Comparison of ENCODE assay signal across 31 mouse cellular contexts in genomic region chr19:12831559-12831958, GRCm38 (mm10). TPM values are rescaled to one million over a fixed set of nuclear protein-coding genes. Genes with fewer than 3 reads are reported as not detected.
DNase-seq lines count a peak whose midpoint lies in the region; ATAC-seq and TF ChIP-seq lines count a peak whose summit lies in the region.
"Had no signal": no experiment of that assay in that cellular context is flagged by ENCODE, and none has a peak within 500 bp of the region (broad histone marks: within the 10 kb centered on the region; RNA-seq: fewer than 3 reads in every experiment).

No protein-coding gene starts in this region.

- H3K9ac ChIP-seq in kidney, postnatal 0 days (ENCODE audit: low read depth, low read length): no peak overlapping the region
- no peak overlapping the region for H3K9ac ChIP-seq in MEL (ENCODE audit: control insufficient read depth, low read depth, low read length, poor library complexity, severe bottlenecking)
- no peak overlapping the region for H3K9ac ChIP-seq in midbrain, embryonic 13.5 days (replicated peaks)
- H3K9ac ChIP-seq: embryonic facial prominence, embryonic 12.5 days; forebrain, embryonic 13.5 days; forebrain, embryonic 15.5 days; forebrain, postnatal 0 days had no signal

- no peak; the same call in 1 of the 2 replicates for ATAC-seq in kidney, postnatal 0 days (replicated peaks; ENCODE audit: low FRiP score, low read depth)
- ATAC-seq in midbrain, embryonic 13.5 days: no peak
- ATAC-seq: activated CD4-positive, CD25-positive, alpha-beta regulatory T cell, adult 4 months; CD4-positive, CD25-positive, alpha-beta regulatory T cell, adult 4 months; forebrain, embryonic 13.5 days; forebrain, embryonic 15.5 days; forebrain, postnatal 0 days had no signal

- DNase-seq in kidney, postnatal 0 days (ENCODE audit: low spot score): peak; percentile 6
- no peak for DNase-seq in kidney, postnatal 36 days
- no peak for DNase-seq in MEL (ENCODE audit: low read depth, low spot score)
- no peak for DNase-seq in right cerebral cortex, postnatal 25 days
- no peak for DNase-seq in midbrain, embryonic 10.5 days (ENCODE audit: low spot score)
- DNase-seq: adrenal gland, adult 8-10 months; adrenal gland, postnatal 14 days; adrenal gland, postnatal 36 days; B cell, adult 2 months; cerebellum, adult 11 months; cerebellum, adult 18-20 months; cerebellum, adult 8-10 months; cerebellum, adult 9-11 months; cerebellum, postnatal 14 days; cerebellum, postnatal 36 days; forebrain, postnatal 0 days had no signal

- 71% methylated on average over 1 of the region's 1 CpGs for WGBS in kidney, postnatal 0 days
- 73% methylated on average over 1 of the region's 1 CpGs for WGBS in midbrain, embryonic 10.5 days
- WGBS in midbrain, embryonic 13.5 days: 91% methylated on average over 1 of the region's 1 CpGs

- no peaks in the 10 kb centered on the region for H3K79me2 ChIP-seq in MEL (ENCODE audit: control insufficient read depth, insufficient read depth, low read length, poor library complexity)

- TF ChIP-seq EP300 in MEL (IDR thresholded peaks at IDR 0.05; ENCODE audit: low read depth in 1 of 2, low read length in 2 of 2): no peak

- no peaks in the 10 kb centered on the region for H3K36me3 ChIP-seq in kidney, postnatal 0 days (ENCODE audit: insufficient read depth, low read length)
- H3K36me3 ChIP-seq in MEL (ENCODE audit: control insufficient read depth in 1 of 2, insufficient read depth in 2 of 2, low read length in 2 of 2): peaks cover 0 to 31% of the 10 kb centered on the region in 2 experiments; a peak in 2 of 4 replicates
- H3K36me3 ChIP-seq in midbrain, embryonic 10.5 days: no peaks in the 10 kb centered on the region
- H3K36me3 ChIP-seq in midbrain, embryonic 13.5 days: no peaks in the 10 kb centered on the region
- H3K36me3 ChIP-seq: embryonic facial prominence, embryonic 10.5 days; embryonic facial prominence, embryonic 12.5 days; forebrain, embryonic 15.5 days; G1E had no signal

- no peak overlapping the region for H3K4me2 ChIP-seq in kidney, postnatal 0 days (ENCODE audit: low read length)
- no peak overlapping the region for H3K4me2 ChIP-seq in midbrain, embryonic 13.5 days (replicated peaks)
- H3K4me2 ChIP-seq: embryonic facial prominence, embryonic 12.5 days; forebrain, embryonic 13.5 days; forebrain, embryonic 15.5 days had no signal

- no peak overlapping the region for H3K27ac ChIP-seq in kidney, postnatal 0 days
- H3K27ac ChIP-seq in MEL (ENCODE audit: control insufficient read depth, low read depth, low read length): no peak overlapping the region
- H3K27ac ChIP-seq in bone marrow macrophage, adult 2 months (ENCODE audit: insufficient read depth, low read depth, low read length): peak overlapping the region; percentile 79
- H3K27ac ChIP-seq in midbrain, embryonic 10.5 days (replicated peaks): no peak overlapping the region
- no peak overlapping the region for H3K27ac ChIP-seq in midbrain, embryonic 13.5 days
- H3K27ac ChIP-seq: embryonic facial prominence, embryonic 10.5 days; embryonic facial prominence, embryonic 12.5 days; forebrain, embryonic 13.5 days; forebrain, embryonic 15.5 days had no signal

- no peak overlapping the region for H3K4me3 ChIP-seq in kidney, postnatal 0 days (replicated peaks; ENCODE audit: low read depth, low read length)
- H3K4me3 ChIP-seq in MEL (ENCODE audit: control insufficient read depth in 1 of 2, insufficient read depth in 1 of 2, low read depth in 2 of 2, low read length in 2 of 2): no peak overlapping the region
- H3K4me3 ChIP-seq in bone marrow macrophage, adult 2 months (ENCODE audit: insufficient read depth, low read length): no peak overlapping the region
- H3K4me3 ChIP-seq in midbrain, embryonic 10.5 days: no peak overlapping the region
- no peak overlapping the region for H3K4me3 ChIP-seq in midbrain, embryonic 13.5 days (replicated peaks)
- H3K4me3 ChIP-seq: embryonic facial prominence, embryonic 10.5 days; embryonic facial prominence, embryonic 12.5 days; forebrain, embryonic 13.5 days; forebrain, embryonic 15.5 days had no signal

- no peak for TF ChIP-seq RAD21 in MEL (IDR thresholded peaks at IDR 0.05; ENCODE audit: low read depth, low read length)

- no peaks in the 10 kb centered on the region for H3K9me3 ChIP-seq in kidney, postnatal 0 days (replicated peaks; ENCODE audit: low read length)
- H3K9me3 ChIP-seq in MEL (replicated peaks; ENCODE audit: insufficient read depth, low read length): no peaks in the 10 kb centered on the region
- no peaks in the 10 kb centered on the region for H3K9me3 ChIP-seq in midbrain, embryonic 10.5 days (replicated peaks)
- H3K9me3 ChIP-seq in midbrain, embryonic 13.5 days: no peaks in the 10 kb centered on the region
- H3K9me3 ChIP-seq: embryonic facial prominence, embryonic 10.5 days; embryonic facial prominence, embryonic 12.5 days; forebrain, embryonic 13.5 days; forebrain, embryonic 15.5 days; G1E had no signal

- no peaks in the 10 kb centered on the region for H3K4me1 ChIP-seq in kidney, postnatal 0 days (replicated peaks; ENCODE audit: insufficient read depth, low read length)
- peaks cover 8 to 17% of the 10 kb centered on the region in 2 experiments for H3K4me1 ChIP-seq in MEL (ENCODE audit: control insufficient read depth in 1 of 2, insufficient read depth in 2 of 2, low read length in 2 of 2)
- peaks cover 46% of the 10 kb centered on the region for H3K4me1 ChIP-seq in bone marrow macrophage, adult 2 months (ENCODE audit: control insufficient read depth, insufficient read depth, low read length)
- no peaks in the 10 kb centered on the region for H3K4me1 ChIP-seq in midbrain, embryonic 10.5 days
- H3K4me1 ChIP-seq in midbrain, embryonic 13.5 days (replicated peaks): no peaks in the 10 kb centered on the region
- H3K4me1 ChIP-seq: embryonic facial prominence, embryonic 10.5 days; embryonic facial prominence, embryonic 12.5 days; forebrain, embryonic 13.5 days; forebrain, embryonic 15.5 days had no signal

- TF ChIP-seq POLR2A in MEL (IDR thresholded peaks at IDR 0.05; ENCODE audit: control insufficient read depth in 1 of 2, insufficient read depth in 1 of 2, low read depth in 1 of 2, low read length in 2 of 2, poor library complexity in 1 of 2): no peak
- no peak for TF ChIP-seq POLR2A in bone marrow macrophage, adult 2 months (IDR thresholded peaks at IDR 0.05; ENCODE audit: borderline replicate concordance, low read depth, low read length)

- H3K27me3 ChIP-seq in kidney, postnatal 0 days (ENCODE audit: insufficient read depth, low read length): no peaks in the 10 kb centered on the region
- H3K27me3 ChIP-seq in MEL (ENCODE audit: control insufficient read depth in 1 of 2, insufficient read depth in 2 of 2, low read length in 2 of 2): no peaks in the 10 kb centered on the region
- no peaks in the 10 kb centered on the region for H3K27me3 ChIP-seq in midbrain, embryonic 10.5 days (ENCODE audit: low read depth, poor library complexity, severe bottlenecking)
- H3K27me3 ChIP-seq in midbrain, embryonic 13.5 days: no peaks in the 10 kb centered on the region
- H3K27me3 ChIP-seq: CH12.LX; embryonic facial prominence, embryonic 12.5 days; forebrain, embryonic 13.5 days; forebrain, embryonic 15.5 days had no signal

- TF ChIP-seq CTCF in kidney, postnatal 0 days (IDR thresholded peaks at IDR 0.05; ENCODE audit: low read depth): no peak
- no peak for TF ChIP-seq CTCF in MEL (IDR thresholded peaks at IDR 0.05 in 2 of 3, conservative IDR thresholded peaks at IDR 0.05 in 1 of 3; ENCODE audit: control insufficient read depth in 1 of 3, insufficient read depth in 1 of 3, low read depth in 2 of 3, low read length in 3 of 3, poor library complexity in 1 of 3, severe bottlenecking in 1 of 3)
- TF ChIP-seq CTCF in bone marrow macrophage, adult 2 months (IDR thresholded peaks at IDR 0.05; ENCODE audit: low read depth, low read length): no peak

RNA-seq across cellular contexts. Expression of gene Gm5244, which starts 14.9 kb away (rescaled TPM):
- not detected in 2 replicates for polyA plus RNA-seq in kidney, postnatal 0 days (2015; fragmentation: Nextera tagmentation; extraction: Ambion mirVana)
- not detected in 2 replicates for total RNA-seq in MEL (2012; rRNA removed)
- under 1 TPM in 1 of 2 experiments, not detected in 1; 0.13 TPM for polyA plus RNA-seq in MEL (2012; ENCODE audit: insufficient read depth in 1 of 2, insufficient read length in 2 of 2, low read depth in 1 of 2, low replicate concordance in 2 of 2, missing spikeins in 1 of 2)
- not detected in 2 replicates for polyA plus RNA-seq in bone marrow macrophage, adult 2 months (2012; ENCODE audit: insufficient read depth, insufficient read length, missing spikeins)
- polyA plus RNA-seq in midbrain, embryonic 10.5 days (2016; fragmentation: Nextera tagmentation; extraction: Ambion mirVana): not detected in 2 replicates
- polyA plus RNA-seq in midbrain, embryonic 13.5 days (2015; fragmentation: Nextera tagmentation; extraction: Ambion mirVana): not detected in 2 replicates
- total RNA-seq: adrenal gland, adult 18-20 months; adrenal gland, adult 8-10 months; adrenal gland, postnatal 14 days; adrenal gland, postnatal 36 days; CH12.LX; common myeloid progenitor, adult 5-6 weeks; forebrain, postnatal 0 days; G1E had no signal
- polyA plus RNA-seq: activated CD4-positive, CD25-positive, alpha-beta regulatory T cell, adult 4 months; brain, embryonic 14.5 days; embryonic facial prominence, embryonic 10.5 days; embryonic facial prominence, embryonic 12.5 days; embryonic facial prominence, embryonic 14.5 days; forebrain, embryonic 11.5 days; forebrain, embryonic 13.5 days; forebrain, embryonic 15.5 days; forebrain, postnatal 0 days; G1E had no signal

RNA-seq across cellular contexts. Expression of gene Olfr1444, which starts 25.5 kb away (rescaled TPM):
- polyA plus RNA-seq in kidney, postnatal 0 days (2015; fragmentation: Nextera tagmentation; extraction: Ambion mirVana): not detected in 2 replicates
- not detected in 2 replicates for total RNA-seq in MEL (2012; rRNA removed)
- under 1 TPM in 1 of 2 experiments, not detected in 1; 0.04 TPM for polyA plus RNA-seq in MEL (2012; ENCODE audit: insufficient read depth in 1 of 2, insufficient read length in 2 of 2, low read depth in 1 of 2, low replicate concordance in 2 of 2, missing spikeins in 1 of 2)
- 0.72 TPM in 1 of 2 replicates, not detected in the other for polyA plus RNA-seq in bone marrow macrophage, adult 2 months (2012; ENCODE audit: insufficient read depth, insufficient read length, missing spikeins)
- not detected in 2 replicates for polyA plus RNA-seq in midbrain, embryonic 10.5 days (2016; fragmentation: Nextera tagmentation; extraction: Ambion mirVana)
- not detected in 2 replicates for polyA plus RNA-seq in midbrain, embryonic 13.5 days (2015; fragmentation: Nextera tagmentation; extraction: Ambion mirVana)
- total RNA-seq: adrenal gland, adult 18-20 months; adrenal gland, adult 8-10 months; adrenal gland, postnatal 14 days; adrenal gland, postnatal 36 days; CH12.LX; common myeloid progenitor, adult 5-6 weeks; forebrain, postnatal 0 days had no signal
- polyA plus RNA-seq: brain, embryonic 14.5 days; embryonic facial prominence, embryonic 10.5 days; embryonic facial prominence, embryonic 12.5 days; embryonic facial prominence, embryonic 14.5 days; forebrain, embryonic 11.5 days; forebrain, embryonic 13.5 days; forebrain, embryonic 15.5 days; forebrain, postnatal 0 days; G1E had no signal

RNA-seq across cellular contexts. Expression of gene Lpxn, which starts 35.6 kb away (rescaled TPM):
- 2.2 TPM in 2 replicates for polyA plus RNA-seq in kidney, postnatal 0 days (2015; fragmentation: Nextera tagmentation; extraction: Ambion mirVana)
- total RNA-seq in MEL (2012; rRNA removed): 9.9 and 12.9 TPM in 2 replicates
- polyA plus RNA-seq in MEL (2012; ENCODE audit: insufficient read depth in 1 of 2, insufficient read length in 2 of 2, low read depth in 1 of 2, low replicate concordance in 2 of 2, missing spikeins in 1 of 2): 10 to 100 TPM in 1 of 2 experiments, not detected in 1; 12.3 TPM
- polyA plus RNA-seq in bone marrow macrophage, adult 2 months (2012; ENCODE audit: insufficient read depth, insufficient read length, missing spikeins): 150 TPM in 2 replicates
- polyA plus RNA-seq in midbrain, embryonic 10.5 days (2016; fragmentation: Nextera tagmentation; extraction: Ambion mirVana): 1.2 TPM in 2 replicates
- polyA plus RNA-seq in midbrain, embryonic 13.5 days (2015; fragmentation: Nextera tagmentation; extraction: Ambion mirVana): 0.89 and 1.3 TPM in 2 replicates

RNA-seq across cellular contexts. Expression of gene Zfp91, which starts 35.6 kb away (rescaled TPM):
- 15.3 TPM in 2 replicates for polyA plus RNA-seq in kidney, postnatal 0 days (2015; fragmentation: Nextera tagmentation; extraction: Ambion mirVana)
- total RNA-seq in MEL (2012; rRNA removed): 31.6 and 32.3 TPM in 2 replicates
- 100 to 1,000 TPM in 1 of 2 experiments, 10 to 100 TPM in 1; 51.7 to 148 TPM for polyA plus RNA-seq in MEL (2012; ENCODE audit: insufficient read depth in 1 of 2, insufficient read length in 2 of 2, low read depth in 1 of 2, low replicate concordance in 2 of 2, missing spikeins in 1 of 2)
- 66.9 and 74.5 TPM in 2 replicates for polyA plus RNA-seq in bone marrow macrophage, adult 2 months (2012; ENCODE audit: insufficient read depth, insufficient read length, missing spikeins)
- 13.3 and 15.6 TPM in 2 replicates for polyA plus RNA-seq in midbrain, embryonic 10.5 days (2016; fragmentation: Nextera tagmentation; extraction: Ambion mirVana)
- 15.9 and 17.1 TPM in 2 replicates for polyA plus RNA-seq in midbrain, embryonic 13.5 days (2015; fragmentation: Nextera tagmentation; extraction: Ambion mirVana)

RNA-seq across cellular contexts. Expression of gene Olfr1445, which starts 52.1 kb away (rescaled TPM):
- polyA plus RNA-seq in kidney, postnatal 0 days (2015; fragmentation: Nextera tagmentation; extraction: Ambion mirVana): not detected in 2 replicates
- not detected in 2 replicates for total RNA-seq in MEL (2012; rRNA removed)
- polyA plus RNA-seq in MEL (2012; ENCODE audit: insufficient read depth in 1 of 2, insufficient read length in 2 of 2, low read depth in 1 of 2, low replicate concordance in 2 of 2, missing spikeins in 1 of 2): not detected
- not detected in 2 replicates for polyA plus RNA-seq in bone marrow macrophage, adult 2 months (2012; ENCODE audit: insufficient read depth, insufficient read length, missing spikeins)
- not detected in 2 replicates for polyA plus RNA-seq in midbrain, embryonic 10.5 days (2016; fragmentation: Nextera tagmentation; extraction: Ambion mirVana)
- not detected in 2 replicates for polyA plus RNA-seq in midbrain, embryonic 13.5 days (2015; fragmentation: Nextera tagmentation; extraction: Ambion mirVana)
- total RNA-seq: adrenal gland, adult 18-20 months; adrenal gland, adult 8-10 months; adrenal gland, postnatal 14 days; adrenal gland, postnatal 36 days; CH12.LX; common myeloid progenitor, adult 5-6 weeks; forebrain, postnatal 0 days; G1E had no signal
- polyA plus RNA-seq: activated CD4-positive, CD25-positive, alpha-beta regulatory T cell, adult 4 months; brain, embryonic 14.5 days; CD4-positive, CD25-positive, alpha-beta regulatory T cell, adult 4 months; embryonic facial prominence, embryonic 10.5 days; embryonic facial prominence, embryonic 12.5 days; embryonic facial prominence, embryonic 14.5 days; forebrain, embryonic 11.5 days; forebrain, embryonic 13.5 days; forebrain, embryonic 15.5 days; forebrain, postnatal 0 days; G1E had no signal
